Mouse (Mus musculus) neural tube, embryonic 15.5 days (tissue): Measurements from ENCODE around the gene Mapk8ip2. TPM values are rescaled to one million over a fixed set of nuclear protein-coding genes. Genes with fewer than 3 reads are reported as not detected.

Source experiments
- polyA plus RNA-seq: library from polyadenylated mRNA; unstranded; fragments of >200 nt; fragmentation: Nextera tagmentation; extraction: Ambion mirVana; gene quantifications from 2 replicates; pipeline ENCODE4 v1.2.1, GENCODE M21; 2015

Mapk8ip2 gene
- polyA plus RNA-seq, 1 experiment from 2014 or later = 85.4 TPM

Other genes starting within 250 kb of the Mapk8ip2 start
- 62.8 and 67.7 TPM in 2 replicates for gene Ppp6r2, start 242.4 kb upstream of the Mapk8ip2 start, polyA plus RNA-seq
- gene Sbf1, start 138.6 kb upstream of the Mapk8ip2 start, polyA plus RNA-seq = 90.5 and 94.8 TPM in 2 replicates
- gene Adm2, start 131.2 kb upstream of the Mapk8ip2 start, polyA plus RNA-seq = 0.14 TPM in 1 of 2 replicates, not detected in the other
- gene Miox, start 119.5 kb upstream of the Mapk8ip2 start, polyA plus RNA-seq = not detected in 2 replicates
- gene Lmf2, start 98.3 kb upstream of the Mapk8ip2 start, polyA plus RNA-seq = 30.6 and 33.7 TPM in 2 replicates
- gene Ncaph2, start 98.2 kb upstream of the Mapk8ip2 start, polyA plus RNA-seq = 105 and 111 TPM in 2 replicates
- gene Sco2, start 80.1 kb upstream of the Mapk8ip2 start, polyA plus RNA-seq = 15.6 and 17.9 TPM in 2 replicates
- 2.1 and 2.6 TPM in 2 replicates for gene Tymp, start 76.9 kb upstream of the Mapk8ip2 start, polyA plus RNA-seq
- gene Odf3b, start 74.6 kb upstream of the Mapk8ip2 start, polyA plus RNA-seq = 2.4 and 2.9 TPM in 2 replicates
- 0.05 and 0.06 TPM in 2 replicates for gene Klhdc7b, start 69.0 kb upstream of the Mapk8ip2 start, polyA plus RNA-seq
- not detected in 2 replicates for gene Syce3, start 43.4 kb upstream of the Mapk8ip2 start, polyA plus RNA-seq
- 0.88 and 1.2 TPM in 2 replicates for gene Cpt1b, start 28.1 kb upstream of the Mapk8ip2 start, polyA plus RNA-seq
- 6.1 and 8.7 TPM in 2 replicates for gene C730034F03Rik, start 24.3 kb upstream of the Mapk8ip2 start, polyA plus RNA-seq
- 0.36 TPM in 1 of 2 replicates, not detected in the other for gene Gm44502, start 24.2 kb upstream of the Mapk8ip2 start, polyA plus RNA-seq
- 79.8 and 92.8 TPM in 2 replicates for gene Chkb, start 24.0 kb upstream of the Mapk8ip2 start, polyA plus RNA-seq
- gene Arsa, start 23.5 kb downstream of the Mapk8ip2 start, polyA plus RNA-seq = 27.4 and 29.2 TPM in 2 replicates
- gene Shank3, start 45.7 kb downstream of the Mapk8ip2 start, polyA plus RNA-seq = 8.9 and 9.5 TPM in 2 replicates
- gene Acr, start 114.4 kb downstream of the Mapk8ip2 start, polyA plus RNA-seq = 0.31 and 0.95 TPM in 2 replicates
- 71.9 and 86.6 TPM in 2 replicates for gene Rabl2, start 138.0 kb downstream of the Mapk8ip2 start, polyA plus RNA-seq